Mouse (Mus musculus): ENCODE results near the gene H6pd. TPM values are rescaled to one million over a fixed set of nuclear protein-coding genes. Genes with fewer than 3 reads are reported as not detected.

The H6pd gene
- total and polyA plus RNA-seq, 3 experiments, result 17.7 to 38.5 (median 25.1) TPM

- no peak for TF ChIP-seq MEF2A (IDR thresholded peaks at IDR 0.05; ENCODE audit: borderline replicate concordance, low read depth, low read length)
- TF ChIP-seq CTCF (conservative IDR thresholded peaks at IDR 0.05 in 1 of 2, IDR thresholded peaks at IDR 0.05 in 1 of 2; ENCODE audit: low read depth in 2 of 2, low read length in 2 of 2), result no peak
- Histone ChIP-seq H3K27me3 (replicated peaks) (no peaks in the 10 kb centered on the region), H3K4me3 (replicated peaks in 1 of 3; ENCODE audit: low read depth in 2 of 3, low read length in 2 of 3, poor library complexity in 1 of 3) (peak overlapping the region in 2 of 3 experiments; percentile 59 to 62), H3K4me2 (ENCODE audit: insufficient read depth, low read depth, poor library complexity, severe bottlenecking) (peak overlapping the region; percentile 87), H3K9ac (ENCODE audit: insufficient read depth, low read depth) (peak overlapping the region; percentile 83), H3K36me3 (replicated peaks in 1 of 2; ENCODE audit: control insufficient read depth in 1 of 2, insufficient read depth in 1 of 2, low read length in 1 of 2) (peaks cover 4 to 18% of the 10 kb centered on the region in 2 experiments), H3K27ac (ENCODE audit: insufficient read depth, low read depth) (no peak overlapping the region), H3K4me1 (ENCODE audit: control insufficient read depth in 1 of 2, insufficient read depth in 2 of 2) (peaks cover 14 to 59% of the 10 kb centered on the region in 2 experiments), H3K79me2 (replicated peaks; ENCODE audit: control insufficient read depth, extremely low read depth, insufficient read depth, poor library complexity, severe bottlenecking) (no peaks in the 10 kb centered on the region; the same call in 1 of the 2 replicates), H3K9me3 (replicated peaks; ENCODE audit: low read length) (peaks cover 9% of the 10 kb centered on the region)
- no peak for DNase-seq (ENCODE audit: extremely low read depth)
- in situ Hi-C loops (cut with MboI; ENCODE audit: low pct_ligation_motif_present, low pct_unique_long_range_greater_than_20kb, low sequenced_read_pairs) (no loop called here), dilution Hi-C loops (cut with MboI; ENCODE audit: extremely low pct_ligation_motif_present, extremely low pct_unique_long_range_greater_than_20kb, low sequenced_read_pairs) (no loop called here)
These were observed 1.4 kb downstream of the H6pd start for GRCm38 (mm10) chr4:150007444-150007843.

GRCm38 (mm10) chr4:150006991-150007390 lies 1.8 kb downstream of the H6pd start:
- no peaks in the 10 kb centered on the region; the same call in 1 of the 2 replicates for H3K79me2 ChIP-seq (replicated peaks; ENCODE audit: control insufficient read depth, extremely low read depth, insufficient read depth, poor library complexity, severe bottlenecking)
- H3K4me3 ChIP-seq (replicated peaks in 1 of 3; ENCODE audit: low read depth in 2 of 3, low read length in 2 of 3, poor library complexity in 1 of 3), result peak overlapping the region; percentile 11 to 59 (median 21)
- peaks cover 19 to 59% of the 10 kb centered on the region in 2 experiments for H3K4me1 ChIP-seq (ENCODE audit: control insufficient read depth in 1 of 2, insufficient read depth in 2 of 2)
- H3K9me3 ChIP-seq (replicated peaks; ENCODE audit: low read length), result peaks cover 9% of the 10 kb centered on the region
- peak overlapping the region; percentile 55; the same call in 1 of the 2 replicates for H3K27ac ChIP-seq (ENCODE audit: insufficient read depth, low read depth)
- dilution Hi-C loops (cut with MboI; ENCODE audit: extremely low pct_ligation_motif_present, extremely low pct_unique_long_range_greater_than_20kb, low sequenced_read_pairs) (no loop called here), in situ Hi-C loops (cut with MboI; ENCODE audit: low pct_ligation_motif_present, low pct_unique_long_range_greater_than_20kb, low sequenced_read_pairs) (no loop called here)
- peak overlapping the region; percentile 87 for H3K4me2 ChIP-seq (ENCODE audit: insufficient read depth, low read depth, poor library complexity, severe bottlenecking)
- TF ChIP-seq POLR2AphosphoS2 (IDR thresholded peaks at IDR 0.05; ENCODE audit: low read depth, low read length) (no peak), MXI1 (IDR thresholded peaks at IDR 0.05; ENCODE audit: low read depth, low read length) (peak; percentile 85), TBP (conservative IDR thresholded peaks at IDR 0.05; ENCODE audit: low read depth, low read length) (no peak), EP300 (IDR thresholded peaks at IDR 0.05; ENCODE audit: low read length) (no peak), MAFK (IDR thresholded peaks at IDR 0.05; ENCODE audit: insufficient replicate concordance, low read length) (no peak), MEF2A (IDR thresholded peaks at IDR 0.05; ENCODE audit: borderline replicate concordance, low read depth, low read length) (no peak), MAX (IDR thresholded peaks at IDR 0.05; ENCODE audit: low read length) (peak; percentile 84), BHLHE40 (IDR thresholded peaks at IDR 0.05; ENCODE audit: low read depth, low read length) (0 out of 2 replicates have a peak, but pooled peaks have one; percentile 34), SMC3 (IDR thresholded peaks at IDR 0.05; ENCODE audit: low read depth, low read length) (no peak), ELF1 (IDR thresholded peaks at IDR 0.05; ENCODE audit: low read depth, low read length) (no peak), MYC (IDR thresholded peaks at IDR 0.05; ENCODE audit: low read depth, low read length) (peak; percentile 96)
- H3K9ac ChIP-seq (ENCODE audit: insufficient read depth, low read depth), result peak overlapping the region; percentile 83
- no peaks in the 10 kb centered on the region for H3K27me3 ChIP-seq (replicated peaks)
- peaks cover 4 to 20% of the 10 kb centered on the region in 2 experiments for H3K36me3 ChIP-seq (replicated peaks in 1 of 2; ENCODE audit: control insufficient read depth in 1 of 2, insufficient read depth in 1 of 2, low read length in 1 of 2)
- no peak for DNase-seq (ENCODE audit: extremely low read depth)

Data from CH12.LX (cell line).